11 mouse cellular contexts compared by ENCODE assay signal in the genomic region with DNA sequence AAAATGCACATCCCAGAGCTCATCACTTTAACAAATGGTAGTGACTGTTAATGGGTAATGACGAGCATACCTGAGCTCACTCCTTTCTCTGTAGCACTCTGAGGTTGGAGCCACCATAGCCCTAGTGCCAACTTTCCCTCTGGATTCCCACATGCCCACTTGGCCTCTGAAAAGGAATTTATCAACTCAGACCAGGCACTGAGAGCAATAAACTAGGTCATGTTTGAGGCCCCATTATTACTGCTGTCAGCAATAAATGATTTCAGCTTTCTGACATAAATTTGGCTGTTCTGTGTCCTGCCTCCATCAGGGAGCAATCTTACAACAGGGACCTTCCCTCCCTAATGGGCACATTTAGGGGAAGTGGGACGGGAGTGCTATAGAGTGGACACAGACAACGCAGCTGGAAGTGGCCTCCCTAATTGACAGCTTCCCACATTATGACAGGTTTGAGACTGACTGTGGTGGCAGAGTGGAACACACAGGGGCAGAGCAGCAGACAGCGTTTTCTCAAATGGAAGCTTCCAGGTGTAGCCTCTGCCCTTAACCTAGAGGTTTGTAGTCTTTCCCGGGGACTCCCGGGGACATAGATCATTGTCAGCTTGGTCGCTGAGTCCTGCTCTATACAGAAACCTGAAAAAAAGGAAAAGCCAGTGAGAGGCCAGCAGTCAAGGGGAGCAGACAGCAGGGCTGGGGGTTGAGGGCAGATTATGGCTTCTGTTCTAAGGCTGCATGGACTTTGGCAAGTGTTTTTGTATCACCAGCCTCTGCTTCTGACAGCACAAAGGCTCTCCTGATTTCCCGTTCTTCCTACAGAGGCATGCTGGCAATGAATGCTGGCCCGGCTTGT.
DNase-seq lines count a peak whose midpoint lies in the region; ATAC-seq and TF ChIP-seq lines count a peak whose summit lies in the region.
"Had no signal": no experiment of that assay in that cellular context is flagged by ENCODE, and none has a peak within 500 bp of the region (broad histone marks: within the 10 kb centered on the region; RNA-seq: fewer than 3 reads in every experiment).

No protein-coding gene starts in this region.

- no peak overlapping the region for H3K9ac ChIP-seq in forebrain, postnatal 0 days
- no peak overlapping the region for H3K9ac ChIP-seq in midbrain, embryonic 16.5 days (ENCODE audit: low read depth, low read length)
- H3K9ac ChIP-seq in midbrain, embryonic 11.5 days (ENCODE audit: low read length), result no peak overlapping the region
- no peak overlapping the region for H3K9ac ChIP-seq in hindbrain, embryonic 14.5 days

- H3K4me1 ChIP-seq in forebrain, postnatal 0 days (ENCODE audit: insufficient read depth), result no peaks in the 10 kb centered on the region
- H3K4me1 ChIP-seq in forebrain, embryonic 10.5 days, result peaks cover 9% of the 10 kb centered on the region; the same call in 1 of the 2 replicates
- peaks cover 5% of the 10 kb centered on the region; the same call in 1 of the 2 replicates for H3K4me1 ChIP-seq in midbrain, embryonic 16.5 days (ENCODE audit: control insufficient read depth, insufficient read depth, low read length)
- no peaks in the 10 kb centered on the region for H3K4me1 ChIP-seq in midbrain, embryonic 11.5 days (ENCODE audit: control insufficient read depth, insufficient read depth, low read length)
- H3K4me1 ChIP-seq in hindbrain, embryonic 14.5 days (replicated peaks; ENCODE audit: control insufficient read depth, insufficient read depth, low read length), result no peaks in the 10 kb centered on the region

- no peaks in the 10 kb centered on the region for H3K36me3 ChIP-seq in forebrain, postnatal 0 days (ENCODE audit: insufficient read depth)
- H3K36me3 ChIP-seq in forebrain, embryonic 10.5 days (replicated peaks), result no peaks in the 10 kb centered on the region
- H3K36me3 ChIP-seq in midbrain, embryonic 16.5 days (ENCODE audit: control insufficient read depth, insufficient read depth, low read length), result no peaks in the 10 kb centered on the region
- H3K36me3 ChIP-seq in midbrain, embryonic 11.5 days (ENCODE audit: control insufficient read depth, insufficient read depth, low read length), result no peaks in the 10 kb centered on the region
- no peaks in the 10 kb centered on the region for H3K36me3 ChIP-seq in hindbrain, embryonic 14.5 days (replicated peaks; ENCODE audit: control insufficient read depth, insufficient read depth)

- H3K4me3 ChIP-seq in forebrain, postnatal 0 days (ENCODE audit: low read depth, low read length), result no peak overlapping the region
- H3K4me3 ChIP-seq in forebrain, embryonic 10.5 days, result no peak overlapping the region
- no peak overlapping the region for H3K4me3 ChIP-seq in midbrain, embryonic 16.5 days (ENCODE audit: low read depth, low read length)
- no peak overlapping the region for H3K4me3 ChIP-seq in midbrain, embryonic 11.5 days (ENCODE audit: low read depth, low read length)
- no peak overlapping the region for H3K4me3 ChIP-seq in hindbrain, embryonic 14.5 days (replicated peaks; ENCODE audit: low read length)

- no peak for TF ChIP-seq CTCF in forebrain, postnatal 0 days (IDR thresholded peaks at IDR 0.05; ENCODE audit: low read depth)

- H3K27me3 ChIP-seq in forebrain, postnatal 0 days (ENCODE audit: insufficient read depth, low read length), result no peaks in the 10 kb centered on the region
- no peaks in the 10 kb centered on the region for H3K27me3 ChIP-seq in forebrain, embryonic 10.5 days (ENCODE audit: poor library complexity, severe bottlenecking)
- no peaks in the 10 kb centered on the region for H3K27me3 ChIP-seq in midbrain, embryonic 16.5 days (ENCODE audit: control insufficient read depth, insufficient read depth, low read depth, low read length)
- H3K27me3 ChIP-seq in midbrain, embryonic 11.5 days (ENCODE audit: control insufficient read depth, insufficient read depth, low read length), result no peaks in the 10 kb centered on the region
- H3K27me3 ChIP-seq in hindbrain, embryonic 14.5 days (ENCODE audit: control insufficient read depth, insufficient read depth, low read length), result no peaks in the 10 kb centered on the region

- peak; percentile 32 for ATAC-seq in forebrain, postnatal 0 days
- ATAC-seq in midbrain, embryonic 16.5 days, result peak; percentile 51; the same call in 1 of the 2 replicates
- ATAC-seq in midbrain, embryonic 11.5 days (ENCODE audit: low FRiP score), result no peak
- ATAC-seq in hindbrain, embryonic 14.5 days (ENCODE audit: low FRiP score), result peak; percentile 31; the same call in 1 of the 2 replicates

- WGBS in forebrain, postnatal 0 days, result 72% methylated on average over 9 of the region's 9 CpGs
- 87% methylated on average over 9 of the region's 9 CpGs for WGBS in forebrain, embryonic 10.5 days
- WGBS in midbrain, embryonic 16.5 days, result 62% methylated on average over 9 of the region's 9 CpGs
- 81% methylated on average over 9 of the region's 9 CpGs for WGBS in midbrain, embryonic 11.5 days
- 59% methylated on average over 9 of the region's 9 CpGs for WGBS in hindbrain, embryonic 14.5 days

- no peak for DNase-seq in forebrain, postnatal 0 days
- no peak for DNase-seq in forebrain, embryonic 10.5 days (ENCODE audit: extremely low spot score, low spot score)
- DNase-seq in midbrain, embryonic 11.5 days (ENCODE audit: low spot score, missing footprints), result no peak
- DNase-seq in hindbrain, embryonic 14.5 days (ENCODE audit: low spot score), result no peak
- DNase-seq in T-cell, adult 2 months (ENCODE audit: low spot score), result no peak
- DNase-seq in frontal cortex, postnatal 14 days (ENCODE audit: low spot score in 2 of 2), result no peak
- no peak for DNase-seq in adrenal gland, adult (ENCODE audit: inconsistent age in 2 of 2, low spot score in 1 of 2)
- DNase-seq: heart, adult 18-20 months; heart, postnatal 10 days; kidney, adult 18-20 months had no signal

- no peak overlapping the region for H3K4me2 ChIP-seq in forebrain, postnatal 0 days (ENCODE audit: low read depth)
- no peak overlapping the region for H3K4me2 ChIP-seq in midbrain, embryonic 16.5 days (ENCODE audit: low read length)
- no peak overlapping the region for H3K4me2 ChIP-seq in midbrain, embryonic 11.5 days
- H3K4me2 ChIP-seq in hindbrain, embryonic 14.5 days (replicated peaks), result no peak overlapping the region

- H3K9me3 ChIP-seq in forebrain, postnatal 0 days (ENCODE audit: low read length), result no peaks in the 10 kb centered on the region
- no peaks in the 10 kb centered on the region for H3K9me3 ChIP-seq in forebrain, embryonic 10.5 days
- H3K9me3 ChIP-seq in midbrain, embryonic 16.5 days (replicated peaks; ENCODE audit: control insufficient read depth, low read length, poor library complexity, severe bottlenecking), result no peaks in the 10 kb centered on the region
- no peaks in the 10 kb centered on the region for H3K9me3 ChIP-seq in midbrain, embryonic 11.5 days (ENCODE audit: control insufficient read depth, low read length)
- no peaks in the 10 kb centered on the region for H3K9me3 ChIP-seq in hindbrain, embryonic 14.5 days (ENCODE audit: control insufficient read depth, low read length)

- no peak overlapping the region for H3K27ac ChIP-seq in forebrain, postnatal 0 days (ENCODE audit: low read depth, low read length)
- H3K27ac ChIP-seq in forebrain, embryonic 10.5 days, result no peak overlapping the region
- H3K27ac ChIP-seq in midbrain, embryonic 16.5 days (ENCODE audit: low read length), result no peak overlapping the region
- H3K27ac ChIP-seq in midbrain, embryonic 11.5 days (ENCODE audit: low read depth, low read length), result no peak overlapping the region
- no peak overlapping the region for H3K27ac ChIP-seq in hindbrain, embryonic 14.5 days
